Mouse (Mus musculus) cerebellum, adult 18-20 months (tissue): Measurements from ENCODE around the gene Cend1.

Experiments used
- DNase-seq, 2 experiments: peaks; one replicate each; pipeline ENCODE4 v3.0.0; 2021

Gene Cend1

DNA sequence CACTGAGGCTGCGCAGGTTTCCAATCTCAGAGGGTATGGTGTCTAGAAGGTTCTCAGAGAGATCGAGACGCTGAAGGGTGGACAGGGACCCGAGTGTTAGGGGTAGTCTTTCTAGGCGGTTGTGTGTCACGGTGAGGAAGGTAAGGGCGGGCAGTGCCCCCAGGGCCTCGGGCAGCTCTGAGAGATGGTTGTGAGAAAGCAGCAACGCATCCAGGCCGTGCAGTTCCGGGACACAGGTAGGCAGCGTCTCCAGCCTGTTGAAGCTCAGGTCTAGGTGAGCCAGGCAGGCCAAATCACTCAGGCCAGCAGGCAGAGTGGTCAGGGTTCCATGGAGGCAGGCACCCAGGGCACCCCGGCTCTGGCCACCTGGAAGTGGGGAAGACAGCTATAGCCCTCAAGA lies 12.9 kb upstream of the Cend1 start:
- DNase-seq = no peak

DNA sequence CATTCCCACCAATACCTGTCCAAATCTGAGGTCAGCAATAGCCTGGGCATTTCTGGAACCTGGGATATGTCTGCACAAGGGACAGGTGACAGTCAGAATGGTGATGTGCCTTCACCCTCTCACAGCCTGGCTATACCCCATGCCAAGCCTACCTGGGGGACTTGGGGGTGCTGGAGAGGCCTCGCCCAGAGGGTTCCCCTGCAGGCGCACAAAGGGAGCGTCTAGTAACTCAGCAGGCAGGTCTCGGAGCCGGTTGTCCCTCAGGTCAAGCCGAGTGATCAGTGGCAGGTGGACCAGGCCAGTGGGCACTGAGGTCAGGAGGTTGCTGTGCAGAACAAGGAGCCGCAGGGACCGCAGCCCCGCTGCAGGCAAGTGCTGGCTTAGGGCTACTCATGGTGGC lies 12.2 kb upstream of the Cend1 start:
- no peak for DNase-seq

DNA sequence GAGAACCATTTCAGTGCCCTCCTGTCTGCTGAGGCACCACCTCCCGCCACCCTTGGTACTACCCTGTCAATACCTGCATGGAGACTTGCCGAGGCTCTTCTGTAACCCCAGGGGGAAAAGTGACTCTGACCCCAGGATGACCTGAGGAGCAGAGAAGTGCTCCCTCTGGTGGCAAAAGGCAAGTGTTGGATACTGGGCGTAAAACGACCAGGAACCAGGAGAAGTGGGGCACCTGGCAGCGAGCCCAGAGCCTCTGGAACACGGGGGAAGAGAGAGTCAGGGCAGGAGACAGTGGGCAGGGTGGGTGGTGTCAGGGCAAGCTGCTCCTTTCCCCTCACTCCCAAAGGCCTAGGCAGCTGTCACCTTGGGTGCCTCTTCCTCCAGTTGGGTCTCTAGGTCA lies 11.3 kb upstream of the Cend1 start:
- DNase-seq = peak; percentile 73 to 75

DNA sequence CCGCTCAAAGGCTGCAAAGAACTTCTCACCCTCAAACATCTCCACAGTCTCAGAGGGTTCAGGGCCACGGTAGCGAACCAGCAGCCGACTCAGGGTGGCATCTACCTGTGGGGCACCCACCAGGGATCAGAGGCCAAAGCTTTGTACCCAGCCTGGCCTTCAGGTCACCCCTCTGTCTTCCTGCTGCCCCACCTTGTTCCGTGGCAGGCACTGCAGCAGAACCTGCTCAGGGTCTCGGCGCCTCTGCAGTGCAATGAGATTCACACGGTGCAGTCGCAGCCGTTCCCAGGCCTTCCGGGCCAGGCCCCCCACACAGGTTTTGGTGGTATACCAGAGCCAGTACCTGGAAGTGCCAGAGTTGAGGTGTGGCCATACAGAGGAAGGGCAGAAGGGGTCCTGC lies 10.5 kb upstream of the Cend1 start:
- peak in 1 of 2 experiments; percentile 29 for DNase-seq

DNA sequence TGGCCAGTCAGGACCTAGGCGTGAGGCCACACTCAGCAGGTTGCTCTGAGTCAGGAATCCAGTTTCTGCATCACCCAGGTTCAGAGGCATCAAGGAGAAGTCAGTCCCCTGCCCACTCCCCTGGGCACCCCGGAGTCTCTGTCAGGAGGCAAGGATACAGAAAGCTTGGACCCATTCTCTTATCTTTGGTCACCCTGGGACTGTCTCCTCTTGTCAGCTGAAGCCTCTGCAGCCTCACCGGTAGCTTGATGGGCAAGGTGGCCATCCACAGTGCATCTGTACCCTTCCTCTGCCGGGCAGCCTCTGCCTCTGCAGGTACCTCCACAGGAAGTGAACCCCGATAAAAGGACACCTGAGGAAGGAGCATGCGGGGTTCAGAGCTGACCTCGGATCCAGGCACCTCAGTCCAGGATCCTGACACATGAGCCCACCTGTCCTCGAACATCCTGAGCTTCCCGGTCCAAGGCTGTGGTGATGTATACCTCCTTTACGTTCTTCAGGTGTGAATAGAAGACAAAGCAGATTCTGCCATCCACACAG lies 9.9 kb upstream of the Cend1 start:
- DNase-seq = peak in 1 of 2 experiments; percentile 37

DNA sequence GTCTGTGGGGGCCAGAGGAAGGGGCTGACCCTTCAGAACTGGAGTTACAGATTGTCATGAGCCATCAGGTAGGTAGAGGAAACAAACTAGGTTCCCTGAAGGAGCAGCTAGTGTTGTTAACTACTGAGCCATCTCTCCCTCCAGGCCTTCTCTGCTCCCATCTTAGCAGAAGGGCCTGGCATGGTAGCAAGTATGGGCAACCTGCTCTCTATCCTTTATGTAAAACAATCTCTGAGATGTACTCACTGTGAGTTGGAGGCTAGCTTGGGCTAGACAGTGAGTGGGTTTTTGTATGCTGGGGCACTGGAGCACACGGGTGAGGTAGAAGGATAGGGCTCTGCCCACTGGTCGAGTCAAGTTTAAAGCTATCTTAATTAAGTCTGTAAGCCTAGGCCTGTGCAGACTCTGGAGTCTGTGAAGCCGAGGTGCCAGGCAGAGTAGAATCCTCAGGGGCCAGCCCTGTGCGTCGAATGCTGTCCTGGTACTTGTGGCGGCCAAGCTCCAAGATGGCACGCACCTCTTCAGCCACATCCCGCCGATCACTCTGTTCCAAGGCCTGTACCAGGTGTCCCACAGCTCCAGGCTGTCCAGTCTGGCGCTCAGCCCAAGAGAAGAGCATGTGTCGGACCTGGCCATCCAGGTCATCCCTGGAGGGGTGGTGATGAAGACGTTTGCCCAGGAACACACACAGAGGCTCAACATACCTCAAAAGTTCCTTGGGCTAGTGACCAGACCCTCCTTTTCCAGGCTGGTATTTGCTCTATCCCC lies 9.1 kb upstream of the Cend1 start:
- peak; percentile 88 to 89 for DNase-seq

DNA sequence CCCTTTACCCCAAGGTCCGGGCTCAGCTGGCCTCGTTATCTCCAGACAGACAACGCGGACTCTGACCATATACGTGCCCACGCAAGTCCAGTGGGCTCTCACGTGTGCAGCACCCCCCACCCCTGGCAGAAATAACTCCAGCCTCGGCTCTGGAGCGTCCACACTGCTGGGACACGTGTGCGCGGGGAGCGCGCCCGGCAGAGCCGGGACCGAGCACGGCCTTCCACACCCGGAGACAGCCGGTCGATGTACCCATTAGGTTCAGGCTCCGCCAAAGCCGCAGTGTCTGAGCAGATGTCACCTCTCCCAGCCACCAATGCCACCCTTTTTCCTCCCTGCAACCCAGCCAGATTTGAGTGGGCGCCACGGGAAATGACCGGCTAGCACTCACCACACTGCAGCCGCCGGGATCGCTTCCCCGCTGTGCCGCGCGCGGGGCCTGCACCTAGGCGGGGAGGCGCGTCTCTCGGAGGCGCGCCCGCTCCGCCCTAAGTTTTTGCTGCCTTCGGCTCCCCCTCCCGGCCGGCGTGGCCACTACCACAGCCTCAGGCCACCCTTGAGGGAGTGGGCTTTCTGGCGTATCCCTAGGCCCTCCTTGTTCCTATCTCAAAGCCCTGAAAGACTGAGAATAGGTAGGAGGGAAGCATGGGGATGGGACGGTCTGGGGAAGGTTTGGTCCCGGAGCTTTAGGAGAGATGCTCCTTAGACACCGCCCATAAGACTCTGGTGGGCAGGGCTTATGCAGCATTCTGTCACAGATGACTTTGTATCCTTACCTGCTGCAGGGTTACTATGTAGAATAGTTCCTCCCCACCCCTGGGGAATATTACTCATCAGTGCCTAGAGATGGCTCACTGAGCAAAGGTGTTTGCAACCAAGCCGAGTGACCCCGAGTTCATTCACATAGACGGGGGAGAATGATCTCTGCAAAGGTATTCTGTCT lies 8.2 kb upstream of the Cend1 start, which contains the start of gene Slc25a22:
Gene Slc25a22 (minus strand): TSS at position 715 of the 943 bp plus-strand sequence.
- DNase-seq = peak; percentile 83 to 92

DNA sequence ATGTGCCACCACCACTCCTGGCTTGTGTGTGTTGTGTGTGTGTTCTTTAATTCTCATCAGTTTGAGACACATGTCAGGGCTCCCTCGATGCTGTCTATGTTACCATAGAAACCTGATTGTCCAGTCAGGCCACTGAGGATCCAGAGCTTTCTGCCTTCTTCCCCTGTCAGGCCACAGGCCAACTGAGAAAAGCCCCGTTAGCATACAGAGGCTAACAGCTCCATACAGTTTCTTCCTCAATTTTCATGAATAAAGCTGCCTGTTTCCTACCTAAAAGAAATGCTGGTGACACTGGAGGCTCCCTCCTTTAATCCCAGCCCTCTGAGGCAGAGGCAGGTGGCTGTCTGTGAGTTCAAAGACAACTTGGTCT lies 7.2 kb upstream of the Cend1 start:
- peak in 1 of 2 experiments; percentile 27 for DNase-seq

DNA sequence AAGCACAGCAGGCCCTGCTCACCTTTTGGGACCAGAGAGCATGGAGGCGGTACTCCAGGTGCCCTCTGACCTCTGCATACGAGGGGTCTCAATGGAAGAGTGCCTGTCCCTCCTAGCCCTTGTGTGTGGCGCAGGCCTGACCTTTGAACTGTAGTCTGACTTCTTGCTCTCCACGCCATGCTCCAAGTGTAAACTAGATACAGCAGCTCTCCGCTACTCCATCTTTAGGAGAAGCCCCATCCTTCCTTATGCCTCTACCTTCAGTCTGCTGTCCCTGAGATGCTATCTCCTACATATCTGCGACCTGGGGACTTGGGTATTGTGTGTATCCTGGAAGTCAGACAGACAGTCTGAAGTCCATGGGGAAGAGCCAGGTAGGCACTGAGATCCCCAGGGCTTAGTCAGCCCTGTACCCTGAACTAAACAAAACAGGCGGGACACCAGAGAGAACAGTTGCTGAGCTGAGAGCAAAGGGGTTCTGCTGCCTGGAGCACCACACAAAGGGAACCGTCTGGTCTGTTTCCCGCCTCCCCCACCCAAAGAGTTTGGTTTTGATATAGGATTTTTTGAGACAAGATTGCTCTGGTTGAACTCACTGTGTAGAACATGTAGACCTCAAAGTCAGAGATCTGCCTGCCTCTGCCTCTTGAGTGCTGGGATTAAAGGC lies 6.7 kb upstream of the Cend1 start:
- DNase-seq = peak in 1 of 2 experiments; percentile 43

DNA sequence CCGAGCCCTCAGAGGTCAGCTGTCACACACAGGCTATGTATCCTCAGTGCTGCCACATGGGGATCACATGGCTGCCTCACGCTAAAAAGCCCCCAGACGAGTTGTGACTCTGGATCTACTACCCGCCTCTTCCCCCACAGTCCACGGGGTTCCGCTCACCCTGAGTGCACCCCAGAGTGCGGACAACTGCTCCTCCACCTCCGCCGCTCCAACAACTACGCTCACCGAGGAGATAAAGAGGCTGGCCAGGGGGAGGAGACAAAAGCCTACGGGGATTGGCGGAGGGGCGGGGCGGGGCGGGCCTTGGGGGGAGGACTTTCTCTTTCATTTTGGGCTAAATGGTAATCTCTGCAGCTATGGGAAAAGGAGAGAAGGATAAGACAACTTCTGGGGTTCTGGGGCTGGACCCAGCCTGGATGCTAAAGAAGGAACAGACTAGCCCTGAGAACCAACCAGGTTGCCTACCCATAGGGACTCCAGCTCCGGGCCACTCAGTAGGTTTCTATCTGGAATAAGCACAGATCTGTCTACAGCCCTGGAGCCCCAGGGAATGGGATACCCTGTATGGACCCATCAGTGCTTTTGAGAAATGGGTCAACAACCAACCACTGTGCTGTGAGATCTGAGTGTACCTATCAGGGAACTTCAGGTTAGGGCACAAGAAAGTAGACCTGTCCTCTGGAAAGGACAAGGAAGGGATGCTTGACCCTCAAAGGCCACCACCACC lies 6.0 kb upstream of the Cend1 start:
- peak; percentile 79 to 82 for DNase-seq

DNA sequence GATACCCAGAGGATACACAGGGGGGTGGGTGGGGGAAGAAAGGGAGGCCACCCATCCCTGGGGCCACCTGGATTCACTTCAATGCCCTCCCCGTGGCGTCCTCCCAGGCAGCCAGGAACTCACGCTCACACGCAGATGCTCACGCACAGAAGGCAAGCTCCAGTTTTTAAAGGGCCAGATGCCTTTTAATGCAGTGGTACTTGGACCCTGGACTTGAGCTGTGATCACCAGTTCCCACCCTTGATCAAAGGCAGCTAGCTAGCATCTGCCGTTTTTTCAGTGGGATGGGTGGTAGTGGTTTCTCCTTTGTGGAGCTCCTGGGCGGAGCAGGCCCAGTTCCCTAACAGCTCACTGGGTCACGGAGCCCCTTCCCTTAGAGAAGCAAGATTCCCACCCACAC lies 5.2 kb upstream of the Cend1 start:
- DNase-seq = peak; percentile 85 to 89

DNA sequence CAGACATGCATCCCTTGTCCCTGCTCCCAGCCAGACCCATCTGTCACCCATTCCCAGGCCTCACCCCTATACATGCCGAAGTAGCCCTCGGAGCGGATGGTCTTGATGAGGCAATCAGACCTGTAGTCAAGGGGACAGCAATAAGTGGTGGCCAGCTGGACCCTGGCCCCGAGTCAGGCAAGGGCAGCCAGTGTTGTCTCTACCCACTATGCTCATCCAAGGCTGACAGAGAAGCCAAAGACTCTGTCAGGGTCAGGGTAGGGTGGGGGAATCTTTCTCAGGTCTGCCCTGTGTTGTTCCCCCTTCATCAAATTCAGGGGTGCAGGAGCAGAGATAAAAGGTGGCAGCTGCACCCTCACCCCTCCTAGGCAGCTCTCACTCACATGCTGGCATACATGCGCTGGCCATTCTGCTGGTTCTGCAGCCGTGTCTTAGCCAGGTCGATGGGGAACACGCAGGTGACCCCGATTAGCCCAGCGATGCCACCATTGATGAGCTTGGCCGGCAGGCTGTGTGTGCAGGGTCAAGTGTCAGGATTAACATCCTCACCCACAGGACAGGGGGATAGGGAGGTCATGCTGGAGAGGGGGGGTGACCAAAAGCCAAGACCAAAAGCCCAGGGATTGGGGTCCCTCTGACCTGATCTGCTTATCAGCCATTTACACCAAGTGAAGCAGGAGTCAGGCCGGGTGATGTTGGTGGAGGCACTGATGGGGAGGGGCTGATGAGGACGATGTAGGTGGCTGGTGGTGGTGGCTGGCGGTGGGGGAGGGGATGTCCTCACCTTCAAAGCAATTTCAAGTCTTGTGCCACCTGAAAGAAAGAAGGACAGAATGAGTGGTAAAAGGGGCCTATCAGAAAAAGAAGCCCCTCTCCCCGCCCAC lies 4.5 kb upstream of the Cend1 start:
- peak; percentile 49 to 62 for DNase-seq

DNA sequence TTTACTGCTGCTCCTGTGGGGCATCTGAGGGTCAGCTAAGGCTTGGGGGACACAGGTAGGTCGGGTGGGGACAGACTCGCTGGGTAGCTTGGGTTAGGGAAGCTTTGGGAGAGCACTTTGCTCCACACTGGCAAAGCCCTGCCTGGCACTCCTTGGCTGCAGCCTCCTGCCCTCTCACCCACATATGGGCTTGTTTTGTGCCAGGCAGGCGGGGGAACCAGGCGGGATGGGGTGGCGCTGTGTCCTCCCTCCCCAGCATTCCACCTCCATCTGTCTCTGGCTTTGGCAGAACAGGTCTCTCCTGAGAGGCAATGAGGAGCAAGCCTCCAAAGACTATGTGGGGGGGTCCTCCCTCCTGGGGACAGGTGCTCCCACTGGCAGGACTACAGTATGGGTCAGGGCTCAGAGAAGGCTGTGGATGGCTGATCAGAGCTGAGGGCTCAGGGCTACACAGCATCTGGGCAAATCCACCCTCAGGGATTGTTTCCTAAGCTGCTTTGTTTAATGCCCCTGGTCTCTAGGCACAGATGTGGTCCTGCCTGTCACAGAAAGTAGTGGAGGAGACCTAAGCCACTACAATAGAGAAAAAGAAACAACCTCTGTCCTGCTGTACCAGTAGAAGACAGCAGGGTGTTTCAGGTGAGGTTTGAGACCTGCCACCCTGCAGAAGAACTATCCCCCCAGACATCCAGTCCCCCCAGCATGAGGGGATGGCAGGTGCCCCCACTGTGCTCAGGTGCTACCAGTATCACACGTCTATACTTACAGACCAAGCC lies 3.6 kb upstream of the Cend1 start:
- DNase-seq = peak; percentile 93 to 97

DNA sequence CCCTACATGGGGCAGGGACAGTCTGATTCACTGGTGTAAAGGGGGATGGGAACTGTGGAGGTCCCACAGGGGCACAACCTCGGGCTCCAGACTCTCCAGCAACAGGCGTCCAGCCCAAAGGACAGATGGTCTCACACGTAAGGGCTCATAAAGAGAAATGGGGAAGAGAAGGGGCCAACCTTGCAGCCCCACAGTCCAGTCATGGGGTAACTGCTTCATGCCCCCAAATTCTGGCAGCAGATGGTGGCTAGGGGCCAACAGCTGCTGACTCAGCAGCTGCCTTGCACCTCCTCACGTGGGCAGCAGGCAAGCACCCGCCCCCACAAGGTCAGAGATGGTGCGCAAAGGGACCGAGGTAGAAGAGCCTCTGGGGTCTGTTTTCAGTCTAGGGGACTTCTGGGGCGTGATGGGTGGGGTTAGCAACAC lies 2.9 kb upstream of the Cend1 start:
- DNase-seq = peak; percentile 58 to 68

DNA sequence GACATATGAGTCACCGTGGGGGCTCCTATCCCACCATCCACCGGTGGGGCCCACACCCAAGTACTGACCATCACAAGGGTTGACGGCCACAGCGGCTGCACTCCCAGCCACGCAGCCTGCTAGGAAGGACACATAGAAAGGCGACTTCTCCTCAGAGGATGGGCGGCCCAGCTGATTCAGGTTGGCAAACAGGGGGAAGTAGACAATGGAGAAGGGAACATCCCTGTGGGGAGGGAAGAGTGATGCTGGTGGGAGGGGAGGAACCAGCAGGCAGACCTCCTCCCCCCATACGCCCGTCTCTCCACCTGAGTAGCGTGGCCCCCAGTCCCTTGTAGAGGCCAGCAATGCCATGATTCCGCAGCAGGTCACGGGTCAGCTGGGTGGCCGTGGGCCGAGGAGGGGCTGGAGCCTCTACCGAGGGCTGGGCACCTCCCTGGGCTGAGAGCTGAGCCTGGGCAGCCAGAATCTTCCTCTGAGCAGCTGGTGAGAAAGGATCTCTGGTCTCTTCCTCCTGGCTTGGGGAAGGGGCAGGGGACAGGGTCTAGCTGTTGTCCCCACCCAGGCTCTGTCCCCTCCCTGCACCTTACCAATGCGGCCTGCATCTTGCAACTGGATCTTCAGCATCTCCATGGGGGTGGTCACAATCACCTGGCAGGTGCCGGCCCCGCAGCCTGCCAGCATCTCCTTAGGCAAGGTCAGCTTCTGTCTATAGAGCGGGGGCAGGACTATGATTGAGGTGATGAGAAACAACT lies 2.3 kb upstream of the Cend1 start:
- no peak for DNase-seq

DNA sequence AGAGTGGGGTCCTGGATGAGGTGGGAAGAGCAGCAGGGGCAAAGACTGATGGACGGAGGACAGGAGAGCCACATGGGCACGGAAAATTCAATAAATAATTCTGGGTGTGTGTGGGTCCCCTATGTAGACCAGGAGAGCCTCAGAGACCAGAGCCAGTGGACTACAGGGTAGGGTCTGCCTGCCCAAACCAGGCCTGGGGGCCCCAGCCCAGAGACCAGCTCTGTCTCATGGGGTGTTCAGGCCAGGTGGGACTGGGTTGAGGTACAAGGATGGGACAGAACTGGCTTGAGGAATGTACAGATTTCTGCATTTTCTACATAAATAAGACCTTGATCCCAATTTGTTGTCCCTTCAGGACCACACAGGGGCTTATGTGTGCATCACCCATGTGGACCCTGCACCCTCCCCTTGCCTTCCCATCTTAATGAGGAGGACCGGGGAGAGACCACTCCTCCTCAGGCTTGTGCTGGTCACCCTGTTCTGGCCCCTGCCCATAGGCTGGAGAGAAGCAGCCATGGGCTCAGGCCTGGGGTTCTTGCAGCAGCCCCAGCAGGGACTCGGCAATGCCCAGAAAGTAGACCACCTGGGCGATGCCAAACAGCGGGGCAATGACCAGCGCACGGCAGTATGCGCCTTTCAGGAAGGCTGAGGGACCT lies 1.4 kb upstream of the Cend1 start:
- peak in 1 of 2 experiments; percentile 33 for DNase-seq

DNA sequence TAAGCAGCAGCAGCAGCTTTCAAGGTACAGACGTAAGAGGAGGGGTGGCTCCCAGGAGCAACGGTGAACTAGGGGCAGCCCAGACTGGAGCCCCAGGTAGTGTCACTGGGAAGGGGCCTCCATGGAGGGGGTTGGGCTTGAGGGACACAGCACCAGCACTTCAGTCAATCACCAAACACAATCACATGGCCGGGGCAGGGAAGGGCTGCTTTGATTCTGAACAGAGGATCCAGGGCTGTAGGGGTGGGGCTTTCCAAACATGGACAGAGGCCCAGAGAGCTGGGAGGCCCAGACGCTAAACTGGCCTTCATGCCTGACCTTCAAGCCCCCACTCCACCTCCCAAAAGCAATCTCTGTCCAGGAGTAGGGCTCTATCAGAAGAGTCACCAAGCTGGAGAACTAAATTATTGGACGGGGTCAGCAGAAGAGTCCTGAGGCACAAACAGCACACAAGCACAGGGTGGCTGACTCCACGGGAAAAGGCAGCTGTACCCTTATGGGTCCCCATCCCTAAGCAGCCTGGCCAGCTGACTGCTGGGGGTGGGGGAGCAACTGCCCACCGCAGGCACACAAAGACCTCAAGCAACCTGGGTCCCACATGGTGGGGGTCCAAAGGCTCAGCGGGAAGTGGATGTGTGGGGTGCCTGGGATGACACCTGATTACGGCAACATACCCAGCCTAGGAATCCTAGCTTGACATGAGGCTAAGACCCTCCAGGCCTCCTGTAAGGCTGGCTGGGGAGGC lies 721 bp upstream of the Cend1 start:
- DNase-seq = peak in 1 of 2 experiments; percentile 44

DNA sequence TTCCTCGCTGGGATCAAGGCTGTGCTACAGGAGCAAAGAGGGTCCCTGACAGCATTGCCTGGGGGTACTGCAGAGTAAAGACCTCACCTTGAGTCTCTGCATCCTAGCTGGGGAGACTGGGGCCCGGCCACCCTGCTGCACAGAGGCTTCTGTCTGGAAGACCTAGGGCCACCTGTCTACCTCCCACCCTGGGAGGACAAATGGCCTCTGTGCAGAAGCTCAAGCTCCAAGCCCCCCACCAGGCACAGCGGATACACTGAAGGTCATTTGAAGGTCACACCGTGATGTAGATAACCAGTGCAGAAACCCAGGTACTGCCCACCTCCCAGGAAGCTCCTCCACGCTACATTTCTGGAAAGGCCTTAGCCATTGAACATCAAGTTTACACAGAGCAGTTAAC lies 590 bp downstream of the Cend1 start:
- DNase-seq = no peak
